Mouse (Mus musculus) kidney, embryonic 15.5 days (tissue): ENCODE measurements around the gene Fam107a. TPM values are rescaled to one million over a fixed set of nuclear protein-coding genes. Genes with fewer than 3 reads are reported as not detected.

Experiments used
- ATAC-seq: fragments of 200-750 bp; cut with Nextera tagmentation; replicated peaks from 2 replicates; pipeline ENCODE4 v1.8.0; 2017; ENCODE audit warnings: moderate TSS enrichment; ENCODE audit not compliant: low FRiP score
- H3K27ac ChIP-seq: fragments of 300-500 bp; sonication (generic); 2 replicates; pipeline ENCODE4 v1.5.1; 2015; ENCODE audit warnings: mild to moderate bottlenecking, inconsistent platforms
- H3K27me3 ChIP-seq: fragments of 300-500 bp; sonication (generic); 2 replicates; pipeline ENCODE4 v1.6.1; 2015; ENCODE audit warnings: inconsistent platforms
- H3K36me3 ChIP-seq: fragments of 300-500 bp; sonication (generic); 2 replicates; pipeline ENCODE4 v1.6.1; 2015; ENCODE audit warnings: inconsistent platforms
- H3K4me1 ChIP-seq: fragments of 300-500 bp; sonication (generic); 2 replicates; pipeline ENCODE4 v1.6.1; 2015; ENCODE audit warnings: inconsistent platforms
- H3K4me2 ChIP-seq: fragments of 300-500 bp; sonication (generic); 2 replicates; pipeline ENCODE4 v1.6.1; 2015; ENCODE audit warnings: moderate library complexity, mild to moderate bottlenecking, inconsistent platforms
- H3K4me3 ChIP-seq: fragments of 300-500 bp; sonication (generic); replicated peaks from 2 replicates; pipeline ENCODE4 v1.5.1; 2015; ENCODE audit warnings: mild to moderate bottlenecking, inconsistent platforms
- H3K9ac ChIP-seq: fragments of 300-500 bp; sonication (generic); 2 replicates; pipeline ENCODE4 v1.6.1; 2015; ENCODE audit warnings: mild to moderate bottlenecking, inconsistent platforms
- H3K9me3 ChIP-seq: fragments of 300-500 bp; sonication (generic); replicated peaks from 2 replicates; pipeline ENCODE4 v1.6.1; 2016; ENCODE audit warnings: inconsistent platforms
- WGBS: fragments of 180-500 bp; shearing (Covaris S2); methylation state at CpG from one replicate; pipeline ENCODE4 v1.1.7; 2015; ENCODE audit warnings: mixed read lengths; 5-methylcytosine and 5-hydroxymethylcytosine counted together
- polyA plus RNA-seq: library from polyadenylated mRNA; unstranded; fragments of >200 nt; fragmentation: Nextera tagmentation; extraction: Ambion mirVana; gene quantifications from 2 replicates; pipeline ENCODE4 v1.2.1, GENCODE M21; 2015

Fam107a gene
- 5.7 and 6.0 TPM in 2 replicates for polyA plus RNA-seq

DNA sequence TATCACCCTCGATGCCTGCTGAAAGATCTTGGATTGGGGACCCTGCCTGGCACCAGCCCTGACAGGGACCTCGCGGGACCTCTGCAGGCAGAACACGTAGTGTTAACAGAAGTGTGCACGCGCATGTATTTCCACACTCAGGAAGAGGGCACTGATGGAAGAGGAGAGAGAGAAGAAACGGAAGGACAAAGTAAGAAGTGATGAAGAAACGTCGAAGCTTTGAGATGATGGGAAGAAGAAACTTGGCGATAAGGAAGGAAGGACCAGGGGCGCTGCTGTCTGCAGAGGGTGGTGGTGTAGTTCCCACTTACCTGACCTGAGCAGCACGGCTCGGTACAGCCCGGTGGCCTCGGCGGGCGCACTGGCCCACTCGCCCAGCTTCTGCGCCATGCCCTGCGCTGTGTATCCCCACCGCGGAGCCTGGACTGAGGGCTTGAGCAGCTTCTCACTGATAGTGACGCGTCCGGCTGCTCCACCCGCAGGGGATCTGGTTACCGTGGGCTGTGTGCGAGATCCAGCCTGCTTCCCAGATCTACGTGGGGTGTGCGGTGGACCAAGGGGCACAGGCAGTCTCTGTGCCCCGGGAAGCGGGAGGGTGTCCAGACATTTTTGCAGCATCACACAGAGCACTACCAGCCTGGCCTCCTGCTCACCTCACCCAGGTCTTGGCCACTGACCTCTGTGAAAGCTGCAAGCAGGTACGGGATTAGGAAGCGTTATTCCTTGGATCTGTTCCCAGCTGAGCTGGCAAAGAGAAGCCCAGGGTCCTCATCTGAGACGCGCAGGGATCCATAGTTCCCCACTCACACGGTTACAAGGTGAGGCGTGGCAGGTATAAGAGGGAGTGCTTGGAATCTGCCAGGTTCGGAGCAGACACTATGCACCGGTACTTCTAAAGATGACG lies at the start of gene Fam107a:
Gene Fam107a, minus strand, starts transcription at position 830 of the 904 bp plus-strand sequence.
- Histone ChIP-seq H3K27me3 (peaks cover 28% of the 10 kb centered on the region), H3K9me3 (no peaks in the 10 kb centered on the region), H3K4me3 (peak within 1 kb of the TSS; percentile 36), H3K4me2 (peak within 1 kb of the TSS; percentile 60), H3K27ac (0 out of 2 replicates have a peak within 1 kb of the TSS, but pooled peaks have one; percentile 0), H3K4me1 (peaks cover 26% of the 10 kb centered on the region), H3K36me3 (no peaks in the 10 kb centered on the region), H3K9ac (0 out of 2 replicates have a peak within 1 kb of the TSS, but pooled peaks have one; percentile 23)
- WGBS: 12% methylated on average over 41 of the region's 41 CpGs
- ATAC-seq: peak; percentile 80

DNA sequence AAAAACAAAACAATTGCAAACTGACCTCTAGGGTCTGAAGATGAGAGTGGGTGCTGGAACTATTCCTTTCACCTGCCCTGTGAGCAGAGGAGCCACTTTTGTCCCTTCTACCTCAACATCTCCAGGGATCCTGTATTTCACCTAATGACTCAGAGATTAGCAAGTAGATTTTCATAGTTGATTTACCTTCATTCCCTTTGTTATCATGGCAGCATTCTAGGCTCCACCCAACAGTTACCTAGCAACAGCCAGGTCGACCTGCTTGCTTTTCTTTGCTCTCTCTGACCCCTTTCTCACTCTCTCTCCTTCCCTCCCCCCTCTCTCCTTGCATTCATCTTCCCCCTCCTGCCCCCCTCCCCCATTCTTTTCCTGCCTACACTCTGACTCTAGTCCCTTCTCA lies 49.3 kb upstream of the Fam107a start:
- no peak overlapping the region for H3K4me2 ChIP-seq
- peaks cover 30% of the 10 kb centered on the region for H3K4me1 ChIP-seq
- no peak for ATAC-seq
- no peak overlapping the region for H3K4me3 ChIP-seq
- 7% methylated on average over 1 of the region's 1 CpGs for WGBS
- no peaks in the 10 kb centered on the region for H3K9me3 ChIP-seq
- H3K9ac ChIP-seq: no peak overlapping the region
- no peaks in the 10 kb centered on the region for H3K36me3 ChIP-seq
- no peaks in the 10 kb centered on the region for H3K27me3 ChIP-seq
- H3K27ac ChIP-seq: 0 out of 2 replicates have a peak overlapping the region, but pooled peaks have one; percentile 48

DNA sequence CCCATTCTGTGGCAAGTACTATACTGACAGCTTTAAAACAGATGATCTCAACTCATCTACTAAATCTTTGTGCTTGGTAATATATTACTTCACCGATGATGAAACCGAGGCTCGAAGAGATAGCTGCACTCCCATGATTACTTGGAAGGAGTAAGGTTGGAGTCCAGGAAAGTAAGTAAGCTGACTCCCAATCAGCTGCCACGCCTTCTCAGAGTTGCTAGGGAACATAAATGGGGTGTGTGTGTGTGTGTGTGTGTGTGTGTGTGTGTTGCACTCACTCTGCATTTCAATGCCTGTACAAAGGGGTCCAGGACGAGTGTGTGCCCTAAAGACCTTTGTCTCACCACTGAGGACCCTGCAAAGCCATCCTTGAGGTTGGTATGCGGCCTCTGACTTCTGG lies 48.0 kb upstream of the Fam107a start:
- H3K9ac ChIP-seq: no peak overlapping the region
- ATAC-seq: no peak
- H3K9me3 ChIP-seq: no peaks in the 10 kb centered on the region
- H3K4me1 ChIP-seq: peaks cover 30% of the 10 kb centered on the region
- H3K4me2 ChIP-seq: no peak overlapping the region
- no peaks in the 10 kb centered on the region for H3K27me3 ChIP-seq
- H3K4me3 ChIP-seq: no peak overlapping the region
- WGBS: 78% methylated on average over 6 of the region's 6 CpGs
- no peak overlapping the region for H3K27ac ChIP-seq
- H3K36me3 ChIP-seq: no peaks in the 10 kb centered on the region

DNA sequence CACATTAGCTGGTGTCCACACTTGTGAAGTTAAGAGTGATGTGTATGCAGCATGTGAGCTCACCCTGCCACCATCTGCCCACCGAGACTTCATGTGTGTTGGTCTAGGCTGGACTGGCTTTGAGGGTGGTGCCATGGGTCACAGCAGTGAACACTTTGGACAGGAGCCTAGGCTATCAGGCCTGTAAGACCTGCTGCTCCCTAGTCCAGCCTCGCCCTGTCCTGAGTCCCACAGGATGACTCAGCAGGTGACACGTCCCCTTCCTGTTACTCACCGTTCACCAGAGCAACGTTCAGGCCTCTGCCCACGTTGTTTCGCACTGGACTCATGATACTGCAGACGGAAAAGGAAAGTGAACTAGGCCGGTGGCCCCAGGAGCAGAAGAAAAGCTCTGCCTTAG lies 39.0 kb upstream of the Fam107a start:
- ATAC-seq: no peak
- no peaks in the 10 kb centered on the region for H3K36me3 ChIP-seq

DNA sequence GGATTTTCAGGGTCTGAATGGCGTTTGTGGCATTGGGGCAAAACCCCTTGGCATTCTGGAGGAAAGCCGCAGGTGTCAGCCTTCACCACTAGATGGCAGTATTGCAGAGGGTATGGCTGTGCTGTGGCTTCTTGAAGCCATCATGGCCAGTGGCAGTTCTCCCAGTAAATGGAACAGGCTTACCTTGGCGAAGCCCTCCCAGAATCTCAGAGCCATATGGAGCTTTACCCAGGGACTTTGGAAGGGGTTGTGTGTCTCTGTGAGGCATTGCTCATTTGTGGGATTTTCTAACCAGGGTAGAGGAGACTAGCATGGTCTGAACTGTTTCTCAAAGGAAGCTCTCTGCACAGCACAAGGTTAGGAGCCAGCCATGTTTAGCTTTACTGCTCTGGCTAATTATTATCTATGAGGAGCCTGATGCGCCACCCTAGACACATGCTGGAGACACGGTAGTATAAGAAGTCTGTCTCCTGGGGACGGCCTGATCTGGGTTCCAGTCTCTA lies 38.2 kb upstream of the Fam107a start:
- Histone ChIP-seq H3K9me3 (no peaks in the 10 kb centered on the region), H3K4me2 (no peak overlapping the region), H3K4me1 (0 out of 2 replicates have a peak, but pooled peaks cover 4% of the 10 kb centered on the region), H3K27me3 (no peaks in the 10 kb centered on the region), H3K4me3 (no peak overlapping the region), H3K27ac (no peak overlapping the region), H3K9ac (no peak overlapping the region), H3K36me3 (no peaks in the 10 kb centered on the region)
- peak; percentile 86 for ATAC-seq
- 21% methylated on average over 6 of the region's 6 CpGs for WGBS

More for the DNA sequence above, 39.0 kb upstream of the Fam107a start:
- no peaks in the 10 kb centered on the region for H3K9me3 ChIP-seq
- H3K4me2 ChIP-seq: no peak overlapping the region
- WGBS: 78% methylated on average over 9 of the region's 9 CpGs
- no peak overlapping the region for H3K9ac ChIP-seq
- no peak overlapping the region for H3K27ac ChIP-seq
- 0 out of 2 replicates have a peak, but pooled peaks cover 4% of the 10 kb centered on the region for H3K4me1 ChIP-seq
- H3K4me3 ChIP-seq: no peak overlapping the region
- H3K27me3 ChIP-seq: no peaks in the 10 kb centered on the region

DNA sequence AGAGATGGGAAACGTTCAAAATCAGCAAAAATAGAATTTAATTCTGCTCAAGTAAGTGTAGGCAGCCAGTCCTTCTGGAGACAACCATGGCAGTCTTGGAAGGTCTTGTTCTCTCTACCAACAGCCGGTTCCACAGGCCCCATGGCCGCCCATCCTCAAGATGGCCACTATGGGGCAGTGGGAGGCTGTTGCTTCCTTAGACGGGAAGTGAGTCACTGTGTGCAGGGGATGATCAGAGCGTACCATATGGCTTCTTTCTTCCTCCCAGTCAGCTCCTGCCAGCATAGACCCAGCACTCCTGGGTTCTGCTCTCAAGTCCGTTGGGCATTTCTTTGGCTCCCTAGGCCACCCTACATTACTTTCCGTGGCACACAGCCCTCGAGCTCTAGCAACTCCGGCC lies 31.1 kb upstream of the Fam107a start:
- Histone ChIP-seq H3K9me3 (no peaks in the 10 kb centered on the region), H3K36me3 (no peaks in the 10 kb centered on the region), H3K9ac (no peak overlapping the region), H3K4me1 (no peaks in the 10 kb centered on the region), H3K27me3 (no peaks in the 10 kb centered on the region), H3K27ac (no peak overlapping the region), H3K4me3 (no peak overlapping the region), H3K4me2 (no peak overlapping the region)
- WGBS: 68% methylated on average over 9 of the region's 9 CpGs
- ATAC-seq: 0 out of 2 replicates have a peak, but pooled peaks have one; percentile 26

DNA sequence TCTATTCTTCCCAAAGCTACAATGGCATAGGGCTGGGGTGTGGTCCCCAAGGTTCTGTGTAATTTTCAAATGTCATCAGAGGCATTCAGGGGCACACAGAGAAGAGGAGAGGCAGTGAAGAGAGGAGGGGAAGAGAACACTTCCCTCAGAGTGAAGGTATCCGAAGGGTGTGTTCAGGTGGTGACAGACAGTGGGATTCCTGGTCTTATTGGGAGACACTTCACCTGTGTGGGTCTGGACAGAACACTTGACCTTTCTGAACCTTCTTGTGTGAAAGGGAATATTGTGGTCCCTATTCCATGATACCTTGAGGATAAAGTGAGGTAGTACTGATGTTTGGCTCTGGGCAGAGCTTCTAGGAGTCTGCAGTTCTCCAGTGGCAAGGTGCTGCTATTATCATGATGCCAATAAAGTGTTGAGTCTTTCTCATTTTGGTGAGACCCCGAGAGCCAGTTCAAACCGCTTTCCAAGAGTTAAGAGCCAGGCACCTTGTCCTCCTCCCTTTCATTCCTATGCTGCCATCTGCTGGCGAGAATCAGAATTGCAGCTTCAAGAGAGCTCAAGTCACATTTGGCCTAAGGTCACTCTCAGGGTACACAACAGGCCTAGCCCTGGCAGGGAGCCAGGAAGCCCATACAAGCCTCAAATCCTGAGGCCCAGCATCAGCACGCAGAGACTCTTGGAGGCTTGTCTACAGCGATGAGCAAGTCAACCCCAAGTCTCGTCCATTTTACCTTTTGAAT lies 28.6 kb upstream of the Fam107a start:
- peak; percentile 42; the same call in 1 of the 2 replicates for ATAC-seq
- no peak overlapping the region for H3K27ac ChIP-seq
- no peak overlapping the region for H3K4me3 ChIP-seq
- no peak overlapping the region for H3K4me2 ChIP-seq
- no peak overlapping the region for H3K9ac ChIP-seq
- H3K36me3 ChIP-seq: no peaks in the 10 kb centered on the region
- H3K27me3 ChIP-seq: no peaks in the 10 kb centered on the region
- H3K4me1 ChIP-seq: no peaks in the 10 kb centered on the region
- no peaks in the 10 kb centered on the region for H3K9me3 ChIP-seq
- WGBS: 24% methylated on average over 7 of the region's 7 CpGs

DNA sequence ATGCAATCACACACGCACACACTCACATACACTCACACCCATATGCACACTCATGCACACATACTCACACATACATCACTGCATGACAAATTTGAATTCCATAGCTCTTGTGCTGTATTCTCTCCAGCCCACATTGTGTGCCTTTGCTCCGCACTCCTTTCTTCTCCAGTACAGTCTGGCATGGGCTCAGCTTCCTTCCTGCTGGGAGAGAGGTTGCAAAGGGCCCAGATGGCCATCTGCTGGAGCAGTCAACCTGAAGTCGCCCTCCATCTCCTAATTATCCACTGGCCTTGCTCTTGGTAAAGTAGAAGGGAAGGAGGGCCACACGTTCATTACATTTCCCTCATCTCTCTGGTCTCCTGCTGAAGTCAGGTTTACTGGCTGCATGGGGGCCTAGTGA lies 27.7 kb upstream of the Fam107a start:
- H3K9me3 ChIP-seq: no peaks in the 10 kb centered on the region
- no peak overlapping the region for H3K9ac ChIP-seq
- H3K36me3 ChIP-seq: no peaks in the 10 kb centered on the region
- no peaks in the 10 kb centered on the region for H3K27me3 ChIP-seq
- no peaks in the 10 kb centered on the region for H3K4me1 ChIP-seq
- no peak overlapping the region for H3K27ac ChIP-seq
- no peak for ATAC-seq
- no peak overlapping the region for H3K4me3 ChIP-seq
- no peak overlapping the region for H3K4me2 ChIP-seq
- WGBS: 77% methylated on average over 4 of the region's 4 CpGs

DNA sequence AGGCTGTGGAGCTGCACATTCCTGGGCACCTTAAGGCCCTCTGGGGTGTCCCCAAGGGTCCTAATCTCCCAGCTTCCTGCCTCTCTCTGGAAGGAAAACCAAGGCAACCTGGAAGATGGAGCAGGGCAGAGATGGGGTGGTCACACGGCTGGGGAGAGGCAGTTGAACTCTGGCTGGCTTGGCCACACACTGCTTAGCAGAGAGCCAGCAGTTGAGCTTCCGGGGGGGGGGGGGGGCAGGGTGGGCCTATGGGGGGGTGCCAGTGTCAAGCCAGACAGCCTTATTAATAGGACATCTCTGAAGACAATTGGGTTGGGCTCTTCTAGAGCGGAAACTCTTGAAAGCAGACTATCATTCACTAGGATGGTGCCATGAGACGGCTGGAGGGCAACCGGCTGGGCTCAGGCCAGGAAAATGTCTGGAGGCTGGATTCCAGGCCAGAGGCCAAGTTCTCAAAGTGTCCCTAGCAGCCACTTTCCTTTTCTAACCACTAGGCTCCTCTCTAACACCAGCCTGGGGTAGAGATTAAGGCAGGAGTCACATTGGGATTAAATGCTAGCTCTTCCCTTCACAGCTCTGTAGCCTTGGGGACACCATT lies 24.8 kb upstream of the Fam107a start:
- H3K9ac ChIP-seq: no peak overlapping the region
- 65% methylated on average over 4 of the region's 5 CpGs for WGBS
- no peak overlapping the region for H3K4me3 ChIP-seq
- H3K27ac ChIP-seq: no peak overlapping the region
- H3K36me3 ChIP-seq: no peaks in the 10 kb centered on the region
- H3K9me3 ChIP-seq: no peaks in the 10 kb centered on the region
- H3K4me2 ChIP-seq: no peak overlapping the region
- H3K27me3 ChIP-seq: no peaks in the 10 kb centered on the region
- no peaks in the 10 kb centered on the region for H3K4me1 ChIP-seq
- ATAC-seq: no peak

DNA sequence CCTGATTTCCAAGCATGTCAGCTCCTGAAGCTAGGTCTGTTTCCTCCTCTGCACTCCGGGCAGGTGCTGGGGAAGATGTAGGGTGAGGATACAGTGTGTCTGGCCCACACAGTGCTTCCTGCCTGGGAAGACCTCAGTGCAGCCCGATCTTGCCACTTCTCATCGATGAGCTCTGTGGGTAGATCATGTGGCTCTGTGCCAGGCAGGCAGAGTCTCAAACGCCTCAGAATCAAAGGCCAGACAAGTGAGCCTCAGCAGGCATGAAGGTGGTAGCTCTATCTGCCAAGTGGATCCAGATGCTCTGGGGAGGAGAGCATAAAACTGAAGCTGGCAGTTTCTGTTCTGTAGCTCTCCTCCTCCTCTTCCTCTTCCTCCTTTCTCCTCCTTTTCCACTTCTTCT lies 22.4 kb upstream of the Fam107a start:
- Histone ChIP-seq H3K4me3 (no peak overlapping the region), H3K9me3 (no peaks in the 10 kb centered on the region), H3K4me1 (peaks cover 12% of the 10 kb centered on the region), H3K4me2 (no peak overlapping the region), H3K9ac (no peak overlapping the region), H3K36me3 (no peaks in the 10 kb centered on the region), H3K27me3 (no peaks in the 10 kb centered on the region), H3K27ac (no peak overlapping the region)
- ATAC-seq: no peak
- 73% methylated on average over 4 of the region's 4 CpGs for WGBS

DNA sequence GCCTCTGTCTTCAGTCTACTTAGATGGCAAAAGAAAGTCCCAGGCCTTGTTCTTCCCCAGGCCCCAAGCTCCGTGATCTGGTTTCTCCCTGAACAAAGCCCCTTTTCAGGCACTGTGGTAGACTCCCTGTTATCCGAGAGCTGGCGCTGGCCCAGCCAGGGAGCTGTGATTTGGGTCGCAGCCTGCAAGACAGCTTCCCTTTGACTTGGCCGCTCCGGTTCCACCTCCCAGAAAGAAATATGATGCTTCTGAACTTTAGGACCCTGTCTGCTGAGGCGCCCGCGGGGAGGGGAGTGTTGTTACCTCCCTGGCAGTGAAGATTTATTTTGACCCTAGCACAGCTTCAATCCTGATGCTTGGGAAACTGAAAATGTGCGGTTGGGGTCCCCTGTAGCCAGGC lies 18.1 kb upstream of the Fam107a start:
- 15% methylated on average over 10 of the region's 10 CpGs for WGBS

More for the DNA sequence above, 18.1 kb upstream of the Fam107a start:
- Histone ChIP-seq H3K27ac (peak overlapping the region; percentile 85), H3K4me1 (peaks cover 38% of the 10 kb centered on the region), H3K9me3 (no peaks in the 10 kb centered on the region), H3K4me3 (no peak overlapping the region), H3K36me3 (no peaks in the 10 kb centered on the region), H3K27me3 (no peaks in the 10 kb centered on the region), H3K9ac (no peak overlapping the region), H3K4me2 (no peak overlapping the region)
- peak; percentile 72 for ATAC-seq
